Mouse (Mus musculus) inflammation-experienced regulatory T-cells, adult 6 months (primary cell): ENCODE data around the gene Ppp1r7. TPM values are rescaled to one million over a fixed set of nuclear protein-coding genes. Genes with fewer than 3 reads are reported as not detected.
A peak's percentile ranks its signal among the peaks of the same experiment; 100 is the strongest.
"Not testable (repeated sequence)": the region's sequence is repeated elsewhere in the genome, so short reads cannot be mapped to it uniquely, and the experiment has no call there.

ENCODE experiments used
- ATAC-seq: one replicate; pipeline ENCODE4 v1.8.0; 2017
- polyA plus RNA-seq, 3 experiments: library from polyadenylated mRNA; unstranded; fragments of 100-300 nt; shearing (Covaris generic); gene quantifications; one replicate each; pipeline ENCODE4 v1.2.1; 2017

Gene Ppp1r7
- 10 to 100 TPM; 63.4 to 69.2 (median 69.1) TPM for polyA plus RNA-seq

GRCm38 (mm10) chr1:93342648-93343503 is at the start of gene Ppp1r7, which contains the start of gene Pask:
Gene Ppp1r7 (plus strand): TSS chr1:93342854.
Gene Pask (minus strand): TSS chr1:93343482.
- ATAC-seq = peak; percentile 90

- not testable (repeated sequence) for ATAC-seq
Measured at GRCm38 (mm10) chr1:93294491-93294890, 48.2 kb upstream of the Ppp1r7 start.

GRCm38 (mm10) chr1:93299791-93300190 is 42.9 kb upstream of the Ppp1r7 start:
- ATAC-seq = no peak

- no peak for ATAC-seq
Measured at GRCm38 (mm10) chr1:93300578-93300977, 42.1 kb upstream of the Ppp1r7 start.

GRCm38 (mm10) chr1:93305581-93306337 is 36.9 kb upstream of the Ppp1r7 start, which contains the start of gene Mterf4:
Gene Mterf4 (minus strand): TSS chr1:93305915.
- ATAC-seq = peak; percentile 97

- ATAC-seq = no peak
Measured at GRCm38 (mm10) chr1:93323973-93324372, 18.7 kb upstream of the Ppp1r7 start.

GRCm38 (mm10) chr1:93326446-93326845 is 16.2 kb upstream of the Ppp1r7 start:
- no peak for ATAC-seq

- ATAC-seq = no peak
Measured at GRCm38 (mm10) chr1:93334621-93335020, 8.0 kb upstream of the Ppp1r7 start.

- peak; percentile 93 for ATAC-seq
Measured at GRCm38 (mm10) chr1:93343504-93344047, 922 bp downstream of the Ppp1r7 start.

GRCm38 (mm10) chr1:93347176-93347575 is 4.5 kb downstream of the Ppp1r7 start:
- ATAC-seq = no peak

GRCm38 (mm10) chr1:93349701-93350100 is 7.0 kb downstream of the Ppp1r7 start:
- no peak for ATAC-seq

- no peak for ATAC-seq
Measured at GRCm38 (mm10) chr1:93352724-93353123, 10.1 kb downstream of the Ppp1r7 start.

GRCm38 (mm10) chr1:93362661-93363060 is 20.0 kb downstream of the Ppp1r7 start:
- no peak for ATAC-seq

GRCm38 (mm10) chr1:93365641-93366040 is 23.0 kb downstream of the Ppp1r7 start:
- ATAC-seq = no peak

GRCm38 (mm10) chr1:93373665-93374064 is 31.0 kb downstream of the Ppp1r7 start, which contains the start of gene Ano7:
Gene Ano7 (plus strand): TSS chr1:93373930.
- ATAC-seq = no peak

GRCm38 (mm10) chr1:93377307-93377706 is 34.7 kb downstream of the Ppp1r7 start:
- ATAC-seq = no peak

GRCm38 (mm10) chr1:93379117-93379516 is 36.5 kb downstream of the Ppp1r7 start:
- no peak for ATAC-seq

- ATAC-seq = no peak
Measured at GRCm38 (mm10) chr1:93387198-93387597, 44.5 kb downstream of the Ppp1r7 start.

GRCm38 (mm10) chr1:93388906-93389305 is 46.3 kb downstream of the Ppp1r7 start:
- ATAC-seq = no peak

- ATAC-seq = peak; percentile 63
Measured at GRCm38 (mm10) chr1:93401191-93402052, 58.8 kb downstream of the Ppp1r7 start.

- ATAC-seq = no peak
Measured at GRCm38 (mm10) chr1:93403403-93403802, 60.7 kb downstream of the Ppp1r7 start.
